Mouse (Mus musculus) brown adipose tissue, adult 24 weeks (tissue): ENCODE data around the gene Tmsb15b2. TPM values are rescaled to one million over a fixed set of nuclear protein-coding genes. Genes with fewer than 3 reads are reported as not detected.
"Not testable (repeated sequence)": the region's sequence is repeated elsewhere in the genome, so short reads cannot be mapped to it uniquely, and the experiment has no call there.

Experiments used
- H3K27ac ChIP-seq: fragments of 200-500 bp; replicated peaks from 2 replicates; pipeline ENCODE4 v1.5.1; 2012; ENCODE audit warnings: low read depth, mild to moderate bottlenecking, low read length
- H3K4me1 ChIP-seq: fragments of 200-500 bp; 2 replicates; pipeline ENCODE4 v1.6.1; 2012; ENCODE audit warnings: low read length, mixed read lengths; ENCODE audit not compliant: control insufficient read depth, insufficient read depth, insufficient read length
- H3K4me3 ChIP-seq: fragments of 200-500 bp; 2 replicates; pipeline ENCODE4 v1.5.1; 2012; ENCODE audit warnings: low read depth, mild to moderate bottlenecking, low read length, moderate library complexity; ENCODE audit not compliant: insufficient read depth
- polyA plus RNA-seq: library from polyadenylated mRNA; stranded (reverse); fragments of >200 nt; gene quantifications from 2 replicates; pipeline ENCODE4 v1.2.4, GENCODE M21; 2012; ENCODE audit not compliant: missing spikeins, insufficient read depth, insufficient read length

Gene Tmsb15b2
- not detected in 2 replicates for polyA plus RNA-seq

DNA sequence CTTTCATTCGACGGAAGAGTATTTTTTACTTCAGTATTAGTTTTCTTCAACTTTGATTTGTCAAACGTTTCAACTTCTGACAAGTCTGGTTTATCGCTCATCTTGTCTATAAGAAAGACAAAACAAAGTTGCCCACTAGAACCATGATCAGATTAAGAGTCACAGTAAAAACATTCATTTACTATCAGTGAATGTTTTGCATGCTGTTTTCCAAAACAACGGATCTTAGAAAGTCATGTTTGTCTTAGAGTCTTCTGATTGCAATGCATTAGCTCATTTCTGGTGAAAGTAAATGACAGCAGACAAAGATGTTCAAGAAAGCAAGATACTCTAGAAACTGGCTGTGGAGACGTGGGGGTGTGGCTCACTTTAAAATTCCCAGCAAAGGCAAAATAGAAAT is at the start of gene Tmsb15b2:
Tmsb15b2 (minus strand) TSS at position 101 of the 400 bp plus-strand sequence.
- H3K27ac ChIP-seq, H3K4me1 ChIP-seq: not testable (repeated sequence)
- H3K4me3 ChIP-seq, result peak within 1 kb of the TSS; percentile 53

DNA sequence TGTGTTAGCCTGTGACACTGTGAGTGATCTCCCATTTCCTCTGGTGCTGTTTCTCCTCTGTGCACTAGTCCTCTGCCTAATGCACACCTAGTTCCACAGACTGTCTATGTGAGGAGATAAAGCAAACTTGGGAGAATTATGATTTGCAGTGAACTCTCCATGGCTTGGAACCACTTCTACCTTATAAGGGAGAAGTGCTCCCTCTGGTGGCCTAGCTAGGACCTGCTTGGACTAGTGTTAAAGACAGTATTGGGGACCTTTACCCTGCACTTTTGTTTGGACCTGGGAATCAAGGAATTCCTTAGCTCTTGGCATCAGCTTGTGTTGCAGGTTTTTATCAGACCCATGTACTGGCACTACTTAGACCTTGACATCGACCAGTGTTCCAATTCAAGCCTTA is 44.0 kb upstream of the Tmsb15b2 start:
- no peaks in the 10 kb centered on the region; the same call in 1 of the 2 replicates for H3K4me1 ChIP-seq
- no peak overlapping the region for H3K27ac ChIP-seq
- no peak overlapping the region for H3K4me3 ChIP-seq

DNA sequence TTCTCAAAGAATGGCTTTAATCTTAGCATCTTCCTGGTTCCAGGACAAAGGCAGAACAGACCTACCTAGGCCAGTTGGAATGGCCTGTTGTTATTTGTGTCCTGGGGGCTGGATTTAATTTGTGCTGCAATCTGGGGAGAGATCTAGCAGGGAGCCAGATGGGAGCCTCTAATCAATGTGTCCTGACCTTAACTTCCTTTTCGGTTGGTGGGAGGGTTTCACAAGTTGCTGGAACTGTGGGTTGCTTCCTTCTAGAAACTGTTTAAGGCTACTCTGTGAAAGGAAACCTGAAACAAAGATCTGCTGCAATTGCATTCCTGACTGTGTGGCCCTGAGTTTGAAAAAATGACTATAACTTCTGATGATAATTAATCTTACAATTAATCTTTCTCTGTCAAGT is 42.4 kb upstream of the Tmsb15b2 start:
- no peak overlapping the region for H3K4me3 ChIP-seq
- H3K27ac ChIP-seq, result no peak overlapping the region
- H3K4me1 ChIP-seq, result no peaks in the 10 kb centered on the region; the same call in 1 of the 2 replicates

DNA sequence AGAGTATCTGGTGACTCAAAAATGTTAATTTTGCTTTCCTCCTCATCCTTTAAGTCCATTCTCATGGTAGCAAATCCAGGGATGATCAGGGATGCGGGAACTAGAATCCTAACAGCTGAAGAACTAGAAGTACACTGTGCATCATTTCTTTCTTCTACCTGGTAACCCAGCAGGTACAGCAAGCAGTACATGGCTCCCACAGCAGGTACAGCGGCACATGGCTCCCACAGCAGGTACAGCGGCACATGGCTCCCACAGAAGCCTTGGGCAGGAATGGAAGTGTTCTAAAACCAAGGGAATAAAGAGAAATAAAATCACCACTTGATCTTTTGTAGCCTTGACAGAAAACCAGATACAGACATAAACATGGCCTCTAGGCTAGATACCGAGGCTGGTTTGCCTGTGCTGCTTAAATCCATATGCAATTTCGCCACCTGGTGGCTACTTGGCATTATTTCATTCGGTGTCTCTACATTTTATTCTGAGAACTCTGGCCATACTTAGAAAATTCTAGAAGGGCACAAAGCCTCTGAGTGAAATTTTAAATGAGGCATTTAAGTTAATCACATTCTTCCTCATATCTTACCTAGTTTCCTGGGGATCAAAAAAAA is 39.9 kb upstream of the Tmsb15b2 start:
- no peak overlapping the region for H3K27ac ChIP-seq

DNA sequence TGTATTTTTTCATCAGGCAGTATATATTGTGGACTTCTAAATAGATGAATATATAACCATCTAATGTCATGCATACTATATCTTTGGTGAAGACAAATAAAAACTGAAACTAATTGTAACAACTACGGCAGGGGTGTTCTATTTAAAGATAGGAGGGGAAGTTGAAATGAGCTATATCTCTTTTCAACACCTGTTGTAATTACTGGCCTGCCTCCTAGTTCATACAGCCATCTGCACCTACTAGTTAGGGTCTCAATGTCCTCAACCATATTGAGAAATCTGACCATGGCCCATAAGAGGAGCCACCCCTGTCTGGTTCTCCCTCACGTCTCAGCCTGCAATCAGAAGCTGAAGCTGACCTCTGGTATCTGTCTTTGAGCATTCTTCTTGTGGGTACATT is 21.0 kb upstream of the Tmsb15b2 start:
- Histone ChIP-seq H3K27ac (no peak overlapping the region), H3K4me3 (no peak overlapping the region), H3K4me1 (no peaks in the 10 kb centered on the region)

More for the DNA sequence above, 39.9 kb upstream of the Tmsb15b2 start:
- Histone ChIP-seq H3K4me3 (no peak overlapping the region), H3K4me1 (no peaks in the 10 kb centered on the region; the same call in 1 of the 2 replicates)

DNA sequence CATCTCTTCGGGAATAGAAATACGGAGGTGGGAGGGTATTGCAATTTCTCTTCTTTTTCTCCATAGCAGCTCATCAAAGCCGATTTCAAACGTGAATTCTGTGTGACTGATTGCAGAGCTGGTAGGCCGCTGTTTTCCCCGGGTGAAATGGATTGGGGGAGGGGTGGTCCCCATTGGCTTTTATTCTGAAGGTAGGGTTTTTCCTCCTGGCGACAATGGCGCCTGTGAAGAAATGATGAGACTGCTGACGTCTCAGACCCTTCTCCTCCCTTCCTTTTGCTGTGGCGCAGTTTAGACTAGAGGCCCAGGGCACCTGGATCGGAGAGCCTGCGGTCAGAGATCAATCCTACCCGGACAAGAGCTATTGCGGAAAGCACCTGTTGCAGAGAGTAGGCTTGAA is 18.3 kb upstream of the Tmsb15b2 start:
- H3K4me1 ChIP-seq, result no peaks in the 10 kb centered on the region
- H3K27ac ChIP-seq, result no peak overlapping the region
- no peak overlapping the region for H3K4me3 ChIP-seq

DNA sequence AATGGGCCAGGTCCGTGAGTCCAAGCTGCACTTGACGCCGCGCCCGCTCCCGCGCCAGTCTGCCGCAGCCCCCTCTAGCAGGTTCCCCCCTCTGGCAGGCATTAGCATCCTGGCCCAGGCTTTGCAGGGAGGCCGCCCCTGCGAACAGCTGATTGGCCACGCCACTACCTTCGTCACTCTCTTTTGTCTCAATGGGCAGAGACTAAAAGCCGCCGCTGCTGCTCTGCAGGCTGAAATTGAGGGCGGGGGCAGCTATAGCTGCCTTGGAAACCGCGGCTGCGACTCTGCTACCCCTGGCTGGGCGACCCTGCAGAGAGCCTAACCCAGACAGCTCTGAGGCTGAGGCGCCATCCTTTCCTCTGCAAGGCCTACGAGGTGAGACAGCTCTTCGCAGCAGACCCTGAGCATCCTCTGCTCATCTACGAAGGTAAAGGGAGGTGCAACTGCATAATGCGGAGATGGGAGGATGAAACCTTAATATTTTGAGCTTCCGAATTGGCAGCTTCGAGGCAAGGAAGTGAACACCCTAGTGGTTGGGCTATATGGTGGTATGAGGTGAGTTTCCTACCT is 17.8 kb upstream of the Tmsb15b2 start, which contains the start of gene Zcchc18:
Zcchc18 (plus strand) TSS at position 178 of the 570 bp plus-strand sequence.
- H3K4me3 ChIP-seq, result peak within 1 kb of the TSS; percentile 31
- no peaks in the 10 kb centered on the region for H3K4me1 ChIP-seq

DNA sequence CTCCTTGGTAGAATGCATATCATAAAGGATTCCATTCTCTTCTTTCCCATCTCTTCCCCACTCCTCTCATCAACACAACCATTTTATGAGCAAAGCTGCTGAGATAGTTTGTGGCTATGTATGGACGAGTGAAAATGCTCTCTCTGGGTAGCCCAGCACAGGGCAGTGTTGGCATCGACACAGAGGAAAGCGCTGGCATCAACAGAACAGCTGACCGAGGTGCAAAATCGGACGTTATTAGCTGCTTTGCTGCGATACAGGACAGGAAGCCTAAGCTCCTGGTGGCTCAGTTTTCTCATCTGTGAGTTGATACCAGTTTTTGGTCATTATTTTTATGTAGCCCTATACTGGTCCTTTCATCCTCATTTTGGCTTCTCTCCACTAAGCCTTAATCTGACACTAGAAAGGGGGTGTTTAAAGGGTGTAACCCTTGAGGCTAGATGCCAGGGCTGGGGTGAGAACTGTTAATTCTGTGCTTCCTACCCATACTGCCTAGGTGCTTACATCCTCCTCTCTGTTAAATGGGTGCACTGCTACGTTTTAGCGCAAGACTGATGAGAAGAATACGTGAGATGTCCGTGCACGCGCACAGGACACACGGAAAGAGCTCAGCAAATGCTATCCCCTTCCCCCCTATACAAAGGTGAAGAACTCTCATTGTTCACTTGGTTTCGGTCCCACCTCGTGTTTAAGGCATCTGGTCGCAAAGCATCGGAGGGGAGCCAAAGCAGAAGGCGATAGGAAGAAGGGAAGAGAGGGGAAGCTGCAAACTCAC is 17.1 kb upstream of the Tmsb15b2 start:
- no peaks in the 10 kb centered on the region for H3K4me1 ChIP-seq
- H3K27ac ChIP-seq, result no peak overlapping the region
- peak overlapping the region; percentile 31 for H3K4me3 ChIP-seq

More for the DNA sequence above, 17.8 kb upstream of the Tmsb15b2 start, which contains the start of gene Zcchc18:
- H3K27ac ChIP-seq, result no peak within 1 kb of the TSS

DNA sequence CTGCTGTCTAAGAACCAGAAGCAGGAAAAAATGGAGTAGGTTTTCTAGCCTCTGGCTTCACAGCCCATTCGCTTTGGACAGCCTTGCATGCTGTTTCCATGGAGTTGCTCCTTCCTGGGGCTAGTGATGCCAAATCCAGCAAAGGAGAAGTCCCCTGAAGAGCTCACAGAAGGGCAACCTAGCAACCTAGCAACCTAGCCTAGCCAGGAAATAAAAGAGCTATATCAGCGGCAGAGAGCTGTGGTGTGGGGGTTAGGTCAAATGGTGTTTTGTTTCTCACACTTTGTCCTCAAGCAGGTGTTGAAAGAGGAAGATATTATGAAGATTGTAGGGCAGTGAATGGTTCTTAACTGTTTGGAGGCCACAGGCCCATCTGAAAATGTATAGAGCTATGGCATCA is 16.0 kb upstream of the Tmsb15b2 start:
- Histone ChIP-seq H3K4me1 (no peaks in the 10 kb centered on the region), H3K27ac (no peak overlapping the region), H3K4me3 (no peak overlapping the region)

DNA sequence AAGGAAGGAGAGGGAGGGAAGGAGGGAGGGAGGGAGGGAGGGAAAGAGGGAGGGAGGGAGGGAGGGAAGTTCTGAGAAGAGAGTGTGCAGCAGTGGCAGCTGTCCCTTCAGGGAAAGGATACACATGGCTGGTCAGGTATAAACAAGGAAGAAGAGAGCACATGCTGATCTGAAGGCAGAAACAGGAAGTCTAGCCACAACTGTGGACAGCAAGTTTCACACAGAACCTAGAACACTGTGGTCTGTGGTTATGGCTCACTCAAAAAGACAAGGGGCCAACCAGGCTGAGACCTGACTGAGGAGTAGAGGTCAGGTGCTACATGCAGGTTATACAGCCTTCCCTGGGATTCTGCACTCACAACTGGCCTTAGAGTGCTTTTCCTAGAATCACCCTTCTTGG is 10.7 kb upstream of the Tmsb15b2 start:
- H3K4me3 ChIP-seq, result no peak overlapping the region
- H3K27ac ChIP-seq, result no peak overlapping the region
- H3K4me1 ChIP-seq, result no peaks in the 10 kb centered on the region

DNA sequence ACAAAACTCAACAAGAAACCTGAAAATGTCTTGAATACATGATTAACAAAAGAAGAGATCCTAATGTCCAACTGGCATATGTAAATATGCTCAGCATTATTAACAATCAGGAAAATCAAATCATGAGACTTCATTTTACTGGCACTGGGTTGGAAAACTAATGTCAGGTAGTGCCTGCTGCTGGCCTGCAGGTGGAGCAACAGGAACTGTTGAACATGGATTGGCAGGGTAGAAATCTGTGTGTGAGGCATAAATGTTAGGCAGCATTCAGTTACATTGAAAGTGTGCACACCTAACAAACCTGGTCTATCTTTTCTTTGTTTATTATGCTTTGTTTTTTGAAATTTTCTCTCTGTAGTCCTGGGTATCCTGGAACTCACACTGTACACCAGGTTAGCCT is 3.3 kb upstream of the Tmsb15b2 start:
- H3K4me3 ChIP-seq, result no peak overlapping the region
- H3K4me1 ChIP-seq, result no peaks in the 10 kb centered on the region
- H3K27ac ChIP-seq, result no peak overlapping the region

DNA sequence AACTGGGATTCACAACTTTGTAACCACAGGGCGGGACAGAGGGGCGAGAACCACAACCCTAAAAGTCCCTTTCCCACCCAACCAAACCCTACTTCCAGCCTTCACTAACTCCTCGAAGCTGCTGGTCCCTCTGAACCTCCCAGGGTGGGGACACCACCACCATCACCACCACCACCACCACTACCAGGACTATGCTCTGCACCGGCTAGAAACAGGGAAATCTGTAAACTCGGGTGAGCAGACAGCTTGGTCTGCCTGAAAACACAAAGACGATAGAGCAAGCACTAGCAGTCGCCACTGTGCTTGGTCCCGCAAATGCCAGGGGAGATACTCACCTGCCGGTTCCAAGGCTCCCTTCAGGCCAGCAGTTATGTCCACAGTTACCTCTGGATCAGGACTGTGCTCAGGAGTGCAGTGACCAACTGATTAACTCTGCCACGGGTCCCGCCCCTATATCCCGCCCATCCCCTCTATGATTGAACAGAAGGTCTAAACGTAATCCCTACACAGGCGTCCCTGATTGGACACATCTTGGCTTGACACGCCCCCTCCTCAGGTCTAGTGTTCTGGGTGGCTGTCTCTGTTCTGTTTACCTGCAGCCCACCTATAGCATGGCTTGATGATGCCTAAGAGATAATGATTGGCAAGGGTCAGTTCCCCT is 1.3 kb upstream of the Tmsb15b2 start, which contains the start of the genes Tmsb15l and Tmsb15b1:
Tmsb15l (minus strand) TSS at position 446 of the 661 bp plus-strand sequence.
Tmsb15b1 (minus strand) TSS at position 451 of the 661 bp plus-strand sequence.
- Histone ChIP-seq H3K27ac (no peak within 1 kb of the TSS), H3K4me1 (no peaks in the 10 kb centered on the region), H3K4me3 (peak within 1 kb of the TSS; percentile 53)

DNA sequence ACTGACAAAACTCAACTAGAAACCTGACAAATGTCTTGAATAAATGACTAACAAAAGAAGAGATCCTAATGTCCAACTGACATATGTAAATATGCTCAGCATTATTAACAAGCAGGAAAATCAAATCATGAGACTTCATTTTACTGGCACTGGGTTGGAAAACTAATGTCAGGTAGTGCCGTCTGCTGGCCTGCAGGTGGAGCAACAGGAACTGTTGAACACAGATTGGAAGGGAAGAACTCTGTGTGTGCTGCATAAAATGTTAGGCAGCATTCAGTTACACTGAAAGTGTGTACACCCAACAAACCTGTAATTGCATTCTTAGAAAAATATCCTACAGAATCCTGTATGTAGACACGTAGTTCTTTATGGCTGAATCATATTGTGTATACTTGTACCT is 15.6 kb downstream of the Tmsb15b2 start:
- H3K4me1 ChIP-seq, result no peaks in the 10 kb centered on the region
- no peak overlapping the region for H3K27ac ChIP-seq
- no peak overlapping the region for H3K4me3 ChIP-seq

DNA sequence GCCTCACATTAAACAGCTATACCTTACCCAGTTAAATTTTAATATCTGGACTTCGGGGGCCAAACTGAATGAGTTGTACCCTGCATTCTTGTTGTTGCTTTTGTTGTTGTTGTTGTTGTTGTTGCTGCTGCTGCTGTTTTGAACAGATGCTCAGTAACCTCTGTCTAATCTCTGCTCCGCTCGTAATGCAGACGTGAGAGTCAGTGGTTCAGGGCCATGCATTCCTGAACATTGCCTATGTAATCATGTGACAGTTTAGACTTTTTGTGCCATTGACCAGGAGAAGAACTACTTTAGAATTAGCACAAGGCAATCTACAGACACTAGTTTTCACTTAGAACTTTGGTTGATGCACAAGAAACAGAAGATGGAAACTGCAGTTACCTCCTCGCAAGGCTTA is 17.0 kb downstream of the Tmsb15b2 start:
- not testable (repeated sequence) for H3K4me1 ChIP-seq, H3K4me3 ChIP-seq, H3K27ac ChIP-seq
